Mouse (Mus musculus): ENCODE results near the gene Zg16. TPM values are rescaled to one million over a fixed set of nuclear protein-coding genes. Genes with fewer than 3 reads are reported as not detected.
"Not testable (repeated sequence)": the region's sequence is repeated elsewhere in the genome, so short reads cannot be mapped to it uniquely, and the experiment has no call there.

Zg16 gene
- not detected in 2 replicates for polyA plus RNA-seq (2016; fragmentation: Nextera tagmentation; extraction: Ambion mirVana)

- not testable (repeated sequence) for H3K9ac ChIP-seq (replicated peaks); H3K4me2 ChIP-seq; H3K9me3 ChIP-seq; H3K27ac ChIP-seq; H3K4me3 ChIP-seq (replicated peaks); H3K36me3 ChIP-seq; ATAC-seq (ENCODE audit: insufficient number of reproducible peaks, insufficient read depth, low FRiP score, low TSS enrichment, low read depth); H3K27me3 ChIP-seq
- WGBS, result 83% methylated on average over 6 of the region's 6 CpGs
- peaks cover 18% of the 10 kb centered on the region for H3K4me1 ChIP-seq (replicated peaks)
Observed at GRCm38 (mm10) chr7:127087278-127088010, at the start of gene Zg16. TSS of gene Zg16 (minus strand) at chr7:127087328.

DNA sequence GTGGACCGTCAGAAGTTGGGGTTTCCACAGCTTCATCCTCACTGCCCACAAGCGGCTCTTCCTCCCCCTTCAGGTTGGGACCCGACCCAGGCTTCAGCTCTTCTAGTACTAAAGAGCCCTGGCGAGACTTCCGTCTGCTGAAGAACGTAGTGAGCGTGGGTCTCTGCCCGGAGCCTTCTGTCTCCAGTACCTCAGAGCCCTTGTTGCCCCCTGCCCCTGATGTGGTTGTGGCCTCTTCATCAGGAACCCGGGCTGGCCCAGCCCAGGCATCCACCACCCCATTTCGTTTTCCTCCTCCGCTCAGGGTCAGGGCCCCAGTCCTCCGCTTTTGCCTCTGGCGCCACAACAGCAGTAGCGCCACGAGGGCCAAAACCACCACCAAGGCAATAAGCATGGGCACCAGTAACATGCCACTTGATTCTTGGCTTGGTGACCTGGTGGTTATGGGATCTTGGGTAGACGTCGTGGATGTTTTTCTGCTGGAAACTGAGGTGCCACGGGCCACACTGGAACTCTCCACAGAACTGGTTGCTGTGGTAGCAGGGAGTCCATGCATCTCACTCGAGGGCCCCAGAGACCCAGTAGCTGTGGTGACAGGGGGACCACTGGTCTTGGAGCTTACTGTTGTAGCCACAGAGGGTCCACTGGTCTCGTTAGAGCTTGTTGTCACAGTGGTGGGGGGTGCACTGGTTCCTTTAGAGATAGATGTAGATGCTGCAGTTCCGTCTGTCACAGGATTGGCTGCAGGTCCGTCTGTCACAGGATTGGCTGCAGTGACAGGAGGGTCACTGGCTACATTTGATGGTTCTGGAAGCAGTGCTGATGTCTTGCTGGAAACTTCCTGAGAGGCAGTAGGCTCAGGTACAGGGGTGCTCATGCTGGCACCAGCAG is 49.3 kb upstream of the Zg16 start:
- 84% methylated on average over 22 of the region's 22 CpGs for WGBS
- no peaks in the 10 kb centered on the region for H3K9me3 ChIP-seq
- no peaks in the 10 kb centered on the region for H3K36me3 ChIP-seq
- H3K27me3 ChIP-seq, result peaks cover 7% of the 10 kb centered on the region; the same call in 1 of the 2 replicates
- no peak for ATAC-seq (ENCODE audit: insufficient number of reproducible peaks, insufficient read depth, low FRiP score, low TSS enrichment, low read depth)
- H3K4me1 ChIP-seq (replicated peaks), result no peaks in the 10 kb centered on the region
- no peak overlapping the region for H3K4me3 ChIP-seq (replicated peaks)
- no peak overlapping the region for H3K4me2 ChIP-seq
- H3K27ac ChIP-seq, result no peak overlapping the region
- no peak overlapping the region for H3K9ac ChIP-seq (replicated peaks)

- peaks cover 7% of the 10 kb centered on the region; the same call in 1 of the 2 replicates for H3K27me3 ChIP-seq
- H3K4me1 ChIP-seq (replicated peaks), result no peaks in the 10 kb centered on the region
- H3K27ac ChIP-seq, result no peak overlapping the region
- ATAC-seq (ENCODE audit: insufficient number of reproducible peaks, insufficient read depth, low FRiP score, low TSS enrichment, low read depth), result no peak
- H3K4me2 ChIP-seq, result no peak overlapping the region
- WGBS, result 78% methylated on average over 11 of the region's 11 CpGs
- no peaks in the 10 kb centered on the region for H3K36me3 ChIP-seq
- no peaks in the 10 kb centered on the region for H3K9me3 ChIP-seq
- H3K9ac ChIP-seq (replicated peaks), result no peak overlapping the region
- H3K4me3 ChIP-seq (replicated peaks), result no peak overlapping the region
Observed at GRCm38 (mm10) chr7:127134821-127135447, 47.8 kb upstream of the Zg16 start.

DNA sequence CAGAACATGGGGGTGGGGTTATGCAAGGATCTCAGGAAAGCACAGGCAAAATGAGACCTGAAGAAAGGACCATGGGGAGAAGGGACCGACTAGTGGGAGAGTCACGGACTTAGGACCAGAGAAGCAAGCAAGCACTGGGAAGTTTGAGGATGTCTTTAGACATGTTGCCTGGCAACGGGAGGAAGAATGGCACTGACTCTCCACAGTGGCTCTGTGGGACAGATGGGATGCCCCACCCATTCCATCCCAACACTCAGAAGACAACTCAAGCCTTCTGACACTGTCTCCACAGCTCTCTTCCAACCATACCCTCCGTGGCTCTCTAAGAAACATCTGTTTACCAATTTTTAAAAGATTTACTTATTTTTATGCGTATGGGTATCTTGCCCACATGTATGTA is 46.0 kb upstream of the Zg16 start:
- Histone ChIP-seq H3K27ac (no peak overlapping the region), H3K9me3 (no peaks in the 10 kb centered on the region), H3K36me3 (no peaks in the 10 kb centered on the region), H3K4me1 (replicated peaks) (no peaks in the 10 kb centered on the region), H3K4me2 (no peak overlapping the region), H3K9ac (replicated peaks) (no peak overlapping the region), H3K27me3 (peaks cover 7% of the 10 kb centered on the region; the same call in 1 of the 2 replicates), H3K4me3 (replicated peaks) (no peak overlapping the region)
- ATAC-seq (ENCODE audit: insufficient number of reproducible peaks, insufficient read depth, low FRiP score, low TSS enrichment, low read depth), result no peak
- 74% methylated on average over 5 of the region's 5 CpGs for WGBS

DNA sequence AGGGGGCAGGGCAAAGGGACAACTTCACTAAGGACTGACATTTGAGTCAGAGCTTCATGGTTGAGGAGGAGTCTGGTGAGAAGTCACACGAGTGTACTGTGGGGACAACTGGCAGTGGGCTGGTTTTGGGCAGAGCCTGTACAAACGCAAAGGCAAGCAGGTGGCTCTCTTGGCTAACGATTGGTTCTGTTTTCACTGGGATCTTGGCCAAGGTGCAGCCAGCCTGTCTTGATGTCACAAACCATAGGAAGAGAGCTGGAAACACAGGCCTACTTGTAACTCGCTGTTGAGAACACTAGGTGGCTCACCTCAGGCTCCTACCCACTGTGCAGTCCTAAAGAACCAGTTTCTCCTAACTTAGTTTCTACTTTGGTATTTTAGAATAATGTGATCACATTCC is 42.5 kb upstream of the Zg16 start:
- WGBS, result 22% methylated on average over 4 of the region's 4 CpGs
- H3K4me1 ChIP-seq (replicated peaks), result no peaks in the 10 kb centered on the region
- peaks cover 2% of the 10 kb centered on the region; the same call in 1 of the 2 replicates for H3K27me3 ChIP-seq
- H3K36me3 ChIP-seq, result no peaks in the 10 kb centered on the region
- no peak for ATAC-seq (ENCODE audit: insufficient number of reproducible peaks, insufficient read depth, low FRiP score, low TSS enrichment, low read depth)
- H3K9ac ChIP-seq (replicated peaks), result no peak overlapping the region
- H3K9me3 ChIP-seq, result 0 out of 2 replicates have a peak, but pooled peaks cover 2% of the 10 kb centered on the region
- no peak overlapping the region for H3K4me2 ChIP-seq
- no peak overlapping the region for H3K27ac ChIP-seq
- H3K4me3 ChIP-seq (replicated peaks), result no peak overlapping the region

DNA sequence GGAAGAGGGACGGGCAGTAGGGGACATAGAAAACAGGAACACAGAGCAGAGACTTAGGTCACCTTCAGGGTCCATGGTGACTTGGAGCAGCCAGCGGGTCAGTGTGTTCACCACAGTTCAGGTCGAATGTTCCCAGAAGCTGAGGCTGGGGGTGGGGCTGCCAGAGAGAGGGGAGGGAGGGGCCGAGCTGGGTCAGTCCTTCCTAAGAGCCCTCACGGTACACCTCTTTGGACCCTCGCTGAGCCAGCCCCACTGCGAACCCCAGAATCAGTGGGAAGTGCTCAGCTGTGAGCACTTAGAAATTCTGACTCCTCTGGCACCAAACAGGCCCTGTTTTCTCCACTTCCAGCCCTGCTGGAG is 34.8 kb upstream of the Zg16 start, which contains the start of gene Qprt:
Gene Qprt (minus strand): TSS at position 316 of the 360 bp plus-strand sequence.
- Histone ChIP-seq H3K27ac (no peak within 1 kb of the TSS), H3K27me3 (peaks cover 44% of the 10 kb centered on the region), H3K4me2 (peak within 1 kb of the TSS; percentile 24), H3K9me3 (0 out of 2 replicates have a peak, but pooled peaks cover 9% of the 10 kb centered on the region), H3K36me3 (no peaks in the 10 kb centered on the region), H3K4me1 (replicated peaks) (peaks cover 17% of the 10 kb centered on the region), H3K9ac (replicated peaks) (no peak within 1 kb of the TSS), H3K4me3 (replicated peaks) (0 out of 2 replicates have a peak within 1 kb of the TSS, but pooled peaks have one; percentile 13)
- 6% methylated on average over 7 of the region's 7 CpGs for WGBS
- no peak for ATAC-seq (ENCODE audit: insufficient number of reproducible peaks, insufficient read depth, low FRiP score, low TSS enrichment, low read depth)

DNA sequence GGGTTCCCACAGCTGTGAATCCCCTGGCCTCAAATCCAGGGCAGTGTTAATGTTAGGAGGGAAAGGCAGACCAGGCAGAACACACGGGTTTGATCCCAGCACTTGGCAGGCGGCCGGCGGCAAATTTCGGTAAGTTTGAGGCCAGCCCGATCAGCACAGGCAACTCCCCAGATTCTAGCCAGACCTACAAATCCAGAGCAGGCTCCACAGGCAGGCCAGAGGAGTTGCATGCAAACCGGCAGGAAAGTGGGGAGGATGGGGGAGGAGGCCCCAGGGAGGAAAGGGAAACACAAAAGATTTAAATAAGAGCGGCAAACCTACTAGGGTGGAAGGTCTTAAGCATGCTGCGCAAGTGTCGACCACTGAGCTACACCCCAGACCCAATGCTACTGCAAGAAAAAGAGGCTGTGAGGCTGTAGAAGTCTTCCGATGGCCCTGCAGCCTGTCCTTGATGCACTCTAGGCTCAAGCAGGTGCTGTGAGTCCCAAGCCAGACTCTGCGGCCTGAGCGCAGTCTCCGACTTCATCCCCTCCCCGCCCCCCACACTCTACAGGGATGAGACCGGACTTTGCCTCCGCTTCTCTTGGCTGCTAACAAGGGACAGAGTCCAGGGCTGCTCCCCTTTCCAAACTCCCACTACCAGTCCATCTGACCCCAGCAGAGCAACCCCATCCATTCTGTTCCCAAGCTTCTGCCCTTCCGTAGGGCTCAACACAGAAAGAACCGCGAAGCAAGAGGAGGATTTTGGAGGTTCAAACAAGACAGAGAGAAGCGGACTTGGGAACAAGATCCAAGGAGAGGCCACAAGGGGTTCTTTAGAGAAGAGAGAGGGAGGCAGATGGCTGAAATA is 34.2 kb upstream of the Zg16 start:
- H3K27ac ChIP-seq, result no peak overlapping the region
- peak overlapping the region; percentile 24 for H3K4me2 ChIP-seq
- H3K4me1 ChIP-seq (replicated peaks), result peaks cover 19% of the 10 kb centered on the region
- no peaks in the 10 kb centered on the region for H3K36me3 ChIP-seq
- H3K4me3 ChIP-seq (replicated peaks), result 0 out of 2 replicates have a peak overlapping the region, but pooled peaks have one; percentile 13
- 0 out of 2 replicates have a peak, but pooled peaks cover 9% of the 10 kb centered on the region for H3K9me3 ChIP-seq
- WGBS, result 10% methylated on average over 21 of the region's 21 CpGs
- no peak for ATAC-seq (ENCODE audit: insufficient number of reproducible peaks, insufficient read depth, low FRiP score, low TSS enrichment, low read depth)
- peaks cover 44% of the 10 kb centered on the region for H3K27me3 ChIP-seq
- no peak overlapping the region for H3K9ac ChIP-seq (replicated peaks)

- Histone ChIP-seq H3K4me2 (no peak overlapping the region), H3K27me3 (peaks cover 44% of the 10 kb centered on the region), H3K9me3 (no peaks in the 10 kb centered on the region), H3K4me3 (replicated peaks) (no peak overlapping the region), H3K9ac (replicated peaks) (no peak overlapping the region), H3K27ac (no peak overlapping the region), H3K4me1 (replicated peaks) (peaks cover 19% of the 10 kb centered on the region), H3K36me3 (no peaks in the 10 kb centered on the region)
- no peak for ATAC-seq (ENCODE audit: insufficient number of reproducible peaks, insufficient read depth, low FRiP score, low TSS enrichment, low read depth)
- 59% methylated on average over 14 of the region's 14 CpGs for WGBS
Observed at GRCm38 (mm10) chr7:127118671-127119445, 31.7 kb upstream of the Zg16 start.

- WGBS, result 29% methylated on average over 5 of the region's 5 CpGs
- Histone ChIP-seq H3K4me1 (replicated peaks) (peaks cover 22% of the 10 kb centered on the region), H3K9ac (replicated peaks) (no peak overlapping the region), H3K27me3 (peaks cover 36% of the 10 kb centered on the region), H3K4me3 (replicated peaks) (no peak overlapping the region), H3K27ac (no peak overlapping the region), H3K36me3 (no peaks in the 10 kb centered on the region), H3K4me2 (no peak overlapping the region), H3K9me3 (no peaks in the 10 kb centered on the region)
- no peak for ATAC-seq (ENCODE audit: insufficient number of reproducible peaks, insufficient read depth, low FRiP score, low TSS enrichment, low read depth)
Observed at GRCm38 (mm10) chr7:127117948-127118347, 30.8 kb upstream of the Zg16 start.

Data from limb, embryonic 12.5 days (tissue).